Mouse (Mus musculus) testis, postnatal 10 days (tissue): Measurements from ENCODE around the gene Tagln2.

ENCODE experiments used
- DNase-seq: peaks from one replicate; pipeline ENCODE4 v3.0.0; 2021; ENCODE audit warnings: low spot score

The Tagln2 gene

DNA sequence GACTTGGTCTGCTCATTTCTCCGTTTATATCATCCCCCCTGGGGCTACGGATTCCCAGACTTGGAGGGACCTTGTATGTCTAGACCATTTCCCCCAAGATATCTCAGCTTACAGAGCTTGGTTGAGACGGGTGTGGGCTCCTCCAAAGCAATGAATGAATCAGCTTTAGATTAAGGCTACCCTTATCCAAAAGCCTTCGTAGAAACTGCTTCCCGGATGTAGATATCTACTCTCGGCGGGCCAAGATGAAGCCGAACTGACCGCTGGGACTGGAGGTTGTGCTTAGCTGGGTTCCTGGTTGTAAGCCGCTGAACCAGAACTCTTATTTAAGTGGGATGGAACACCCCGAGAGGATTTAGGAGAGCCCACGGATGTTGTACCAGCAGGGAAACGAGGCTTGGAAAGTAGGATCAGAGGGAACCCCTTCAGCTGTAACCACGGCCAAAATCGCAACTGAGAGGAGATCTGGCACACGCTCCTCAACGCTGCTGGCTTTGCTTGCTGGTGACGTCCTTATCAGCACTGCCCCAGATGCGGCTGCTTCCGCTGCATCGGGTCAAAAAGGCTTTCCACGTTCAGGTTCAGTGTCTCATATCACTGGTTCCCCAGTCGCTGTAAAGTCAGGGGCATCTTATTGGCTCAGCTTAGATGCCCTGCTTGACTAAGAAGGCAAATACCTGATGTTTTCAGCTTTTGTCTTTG, 26.7 kb downstream of the Tagln2 start:
- no peak for DNase-seq

DNA sequence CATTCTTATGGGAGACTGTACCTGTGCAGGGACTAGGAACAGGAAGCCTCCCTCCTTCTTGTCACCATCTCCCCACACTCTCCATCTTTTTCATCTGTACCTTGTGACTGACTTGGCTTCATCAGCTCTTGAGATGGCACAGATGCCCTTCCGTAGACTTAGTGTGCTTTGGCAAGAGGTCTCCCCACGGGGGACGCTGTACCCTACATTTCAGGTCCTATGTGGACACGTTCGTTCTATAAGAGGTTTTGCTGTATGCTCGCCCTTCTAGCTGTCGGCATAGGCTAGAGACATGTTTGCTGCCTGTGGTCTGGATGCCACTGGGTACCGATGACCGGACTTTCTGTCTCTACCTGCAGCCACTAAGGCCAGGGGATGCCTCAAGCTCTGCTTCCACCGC, 27.6 kb downstream of the Tagln2 start:
- no peak for DNase-seq

DNA sequence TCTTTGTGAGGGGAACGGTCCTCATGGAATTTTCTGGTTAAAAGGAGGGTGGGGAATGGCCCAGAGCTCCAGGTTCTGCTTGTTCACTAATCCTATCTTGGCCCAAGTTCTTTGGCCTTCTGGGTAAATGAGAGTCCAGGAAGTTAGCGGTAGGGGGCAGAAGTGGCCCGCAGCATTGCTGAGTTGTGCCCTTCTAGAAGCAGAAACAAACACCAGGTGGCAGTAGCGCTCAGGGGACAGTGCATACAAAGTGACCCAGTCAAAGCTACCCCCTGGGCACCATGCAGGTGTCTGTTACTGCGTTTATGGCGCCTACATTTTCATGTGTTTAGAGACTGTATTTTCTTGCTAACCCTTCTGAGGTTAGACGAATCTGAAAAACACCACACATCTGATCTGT, 28.9 kb downstream of the Tagln2 start:
- DNase-seq, result peak; percentile 94

DNA sequence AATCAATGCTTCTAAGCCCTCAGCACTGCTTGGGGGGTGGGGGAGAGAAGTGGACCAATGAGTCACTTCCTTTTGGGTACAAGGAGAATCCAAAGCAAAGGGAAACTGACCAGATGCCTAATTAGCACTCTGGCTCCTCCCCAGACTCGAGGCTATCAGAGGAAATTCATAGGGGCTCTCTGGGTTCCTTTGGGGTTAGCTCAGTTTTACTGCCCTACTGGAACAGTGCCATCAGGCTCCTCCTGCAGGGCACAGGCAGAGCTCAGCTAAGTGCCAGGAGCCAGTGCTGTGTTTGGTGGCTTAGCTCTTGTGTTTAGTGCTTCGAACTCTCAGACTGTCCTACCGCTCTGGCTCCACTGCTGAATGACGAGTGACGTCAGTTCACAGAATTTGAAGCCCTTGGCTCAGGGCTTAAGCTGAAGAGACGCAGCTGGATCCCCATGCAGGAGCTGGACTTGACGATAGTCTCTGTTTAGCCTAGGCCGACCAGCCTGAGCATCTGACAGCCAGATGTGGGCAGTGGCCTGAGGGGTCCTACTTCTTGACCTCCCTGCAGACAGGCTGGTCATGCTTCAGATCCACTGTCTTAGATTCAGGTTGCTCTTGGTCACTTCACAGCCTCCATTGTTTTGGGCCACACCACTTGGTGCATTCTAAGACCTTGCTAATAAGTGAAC, 30.8 kb downstream of the Tagln2 start:
- no peak for DNase-seq

DNA sequence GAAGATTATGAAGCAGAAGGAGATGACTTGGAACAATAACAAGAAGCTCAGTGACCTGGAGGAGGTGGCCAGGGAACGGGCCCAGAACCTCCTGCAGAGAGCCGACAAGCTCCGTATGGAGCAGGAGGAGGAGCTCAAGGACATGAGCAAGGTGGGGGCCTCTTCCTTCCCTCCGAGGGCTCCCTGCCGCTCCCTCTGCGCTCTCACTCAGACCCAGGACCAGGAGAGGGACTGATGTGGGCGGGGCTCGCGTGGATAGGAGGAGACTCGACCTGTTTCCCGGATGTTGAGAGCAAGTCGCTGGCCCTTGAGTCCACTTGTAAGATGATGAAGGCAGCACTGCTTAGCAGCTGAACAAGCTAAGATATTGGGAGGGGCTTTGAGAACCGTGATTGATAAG, 32.7 kb downstream of the Tagln2 start:
- peak; percentile 61 for DNase-seq

DNA sequence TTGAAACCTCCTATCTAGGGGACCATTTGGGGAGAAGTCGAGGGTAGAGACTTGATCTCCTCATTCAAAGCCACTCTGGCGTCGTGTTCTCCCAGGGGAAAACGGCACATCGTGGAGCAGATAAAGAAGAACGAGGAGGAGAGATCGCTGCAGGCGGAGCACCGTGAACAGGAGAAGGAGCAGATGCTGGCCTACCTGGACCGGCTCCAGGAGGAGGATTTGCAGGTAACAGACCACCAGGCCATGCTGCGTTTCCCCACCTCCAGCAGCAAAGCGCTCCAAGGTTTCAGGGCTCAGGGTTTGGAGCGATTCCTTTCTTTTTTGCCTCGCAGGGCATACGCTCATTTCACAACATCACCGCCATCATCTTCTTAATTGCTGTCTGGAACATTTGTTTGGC, 35.3 kb downstream of the Tagln2 start:
- DNase-seq, result no peak

DNA sequence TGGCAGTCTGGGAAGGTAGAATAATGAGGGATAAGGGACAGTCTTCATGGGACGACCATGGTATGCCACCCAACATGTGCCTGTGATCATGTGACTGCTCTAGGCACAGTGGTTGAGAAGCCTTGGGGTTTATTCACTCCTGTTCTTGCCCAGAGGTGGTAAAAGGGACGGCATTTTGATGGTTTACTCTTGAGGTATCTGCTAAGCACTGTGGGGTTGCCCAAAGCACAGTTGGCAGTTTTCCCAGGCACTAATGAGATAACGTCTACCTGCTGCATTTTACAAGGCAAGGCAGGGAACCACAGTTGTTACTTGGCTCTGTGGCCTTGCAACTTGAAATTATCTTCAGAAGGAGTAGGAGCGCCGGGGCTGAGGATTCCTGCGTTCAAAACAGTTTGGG, 40.0 kb downstream of the Tagln2 start:
- no peak for DNase-seq

DNA sequence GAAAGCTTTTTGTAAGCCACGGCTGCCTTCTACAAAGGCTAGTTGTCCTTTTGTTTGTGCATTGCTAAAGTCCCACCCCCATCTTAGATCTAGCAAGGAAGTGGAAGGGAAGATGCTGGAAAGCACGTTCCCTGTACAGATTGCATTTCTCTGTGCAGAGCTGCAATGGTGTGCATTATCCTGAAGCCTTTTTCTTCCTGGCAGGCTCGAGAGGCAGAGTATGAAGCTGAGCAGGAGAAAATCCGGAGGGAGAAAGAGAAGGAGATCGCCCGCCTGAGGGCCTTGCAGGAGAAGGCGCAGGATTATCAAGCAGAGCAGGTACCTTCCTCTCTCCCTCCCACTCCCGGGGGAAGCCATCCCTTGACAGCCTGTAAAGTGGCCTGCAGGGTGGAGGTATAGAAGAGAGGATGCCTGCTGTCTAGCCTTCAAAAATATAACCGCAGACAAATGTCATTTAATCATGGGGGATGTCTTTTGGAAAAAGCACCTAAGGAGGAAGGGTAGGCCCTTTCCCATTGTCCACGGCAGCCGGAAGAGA, 40.5 kb downstream of the Tagln2 start:
- no peak for DNase-seq

DNA sequence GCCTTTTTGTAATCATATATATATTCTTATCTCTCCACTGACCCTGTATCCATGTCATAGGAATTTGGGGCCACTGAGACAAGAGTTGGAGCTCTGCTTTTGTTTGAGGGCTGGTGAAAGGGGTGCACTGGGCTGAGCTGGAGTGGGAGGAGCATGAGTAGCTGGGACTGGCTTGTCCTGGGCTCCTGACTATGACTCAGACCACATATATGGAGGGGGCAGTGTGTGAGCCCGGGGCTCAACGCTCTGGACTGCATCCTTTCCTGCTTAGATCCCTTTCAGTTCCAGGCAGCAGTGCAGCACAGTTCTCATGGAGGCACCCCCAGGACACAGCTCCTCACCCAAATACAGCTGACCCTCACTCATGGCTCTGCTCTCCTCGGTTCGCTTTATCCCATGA, 46.2 kb downstream of the Tagln2 start:
- DNase-seq, result no peak

DNA sequence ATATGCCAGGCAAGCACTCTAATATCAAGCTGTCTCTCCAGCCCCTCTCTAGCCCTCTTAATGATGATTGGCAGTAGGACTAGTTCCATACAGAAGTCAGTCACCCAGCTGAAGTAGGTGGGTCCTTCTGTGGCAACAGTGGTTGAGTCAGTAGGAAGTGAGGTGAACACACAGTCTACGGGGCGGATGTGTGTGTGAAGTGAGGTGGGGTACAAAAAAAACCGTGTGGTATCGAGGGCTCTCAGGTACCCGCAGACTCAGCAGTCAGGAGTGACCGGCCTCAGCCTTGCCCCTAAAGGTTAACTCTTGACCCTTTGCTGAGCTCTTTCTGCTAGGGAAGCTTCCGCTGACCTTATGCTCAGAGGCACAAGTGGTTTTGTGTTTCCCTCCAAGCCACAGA, 48.7 kb downstream of the Tagln2 start:
- no peak for DNase-seq

DNA sequence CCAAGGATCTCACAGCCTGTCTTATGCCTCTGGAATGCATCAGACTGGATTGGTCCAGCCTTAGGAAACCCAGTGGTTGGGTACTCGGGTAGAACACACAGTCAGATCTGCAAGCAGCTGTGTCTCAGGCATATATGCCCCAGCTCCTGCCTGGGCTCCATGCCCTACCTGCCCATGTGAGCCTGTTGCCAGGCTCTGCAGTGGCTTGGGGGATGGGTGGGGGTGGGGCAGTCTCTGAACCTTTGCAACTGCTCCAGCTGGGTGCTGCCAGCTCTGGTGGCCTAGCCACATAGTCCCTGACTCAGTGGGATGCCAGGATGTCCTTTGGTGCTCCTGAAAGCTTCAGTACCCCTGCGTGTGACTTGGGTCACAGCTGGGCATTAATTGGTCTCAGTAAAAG, 49.5 kb downstream of the Tagln2 start:
- no peak for DNase-seq

DNA sequence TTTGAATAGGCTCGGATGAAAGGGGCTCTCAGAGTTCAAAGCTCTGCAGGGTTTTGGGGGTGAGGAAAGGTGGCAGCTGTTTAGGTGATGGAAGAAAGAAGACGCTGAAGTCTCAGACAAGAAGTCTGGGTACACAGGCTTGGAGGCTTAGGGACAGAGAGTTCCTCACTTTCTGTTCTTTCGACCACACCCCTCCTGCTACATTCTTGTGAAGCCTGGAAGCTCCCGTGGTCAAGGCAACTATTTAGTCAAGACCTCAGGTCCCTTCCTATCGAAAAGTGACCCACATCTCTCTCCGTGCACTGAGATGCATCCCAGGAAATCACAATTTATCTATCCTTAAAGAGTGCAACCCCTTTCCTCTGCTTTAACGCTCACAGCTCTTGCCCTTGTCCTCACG, 49.9 kb downstream of the Tagln2 start:
- DNase-seq, result no peak

DNA sequence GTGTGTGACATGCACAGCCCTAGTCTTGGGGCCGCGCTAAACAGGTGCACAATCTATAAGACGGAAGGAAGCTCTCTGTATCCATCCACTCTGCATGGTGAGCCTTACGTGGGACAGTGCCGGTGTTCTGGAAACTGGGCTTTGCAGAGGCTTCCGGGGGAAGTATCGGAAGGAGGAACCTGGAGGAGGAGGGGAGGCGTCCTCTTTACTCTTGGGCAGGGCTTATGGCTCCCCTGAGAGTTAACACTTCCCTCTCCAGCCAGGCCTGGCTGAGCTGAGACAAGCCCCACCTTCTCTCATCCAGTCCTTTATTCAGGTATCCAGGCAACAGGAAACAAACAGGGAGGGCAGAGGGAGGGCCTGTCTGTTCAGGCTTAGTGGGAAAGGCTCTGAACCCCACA, 50.7 kb downstream of the Tagln2 start:
- DNase-seq, result no peak

DNA sequence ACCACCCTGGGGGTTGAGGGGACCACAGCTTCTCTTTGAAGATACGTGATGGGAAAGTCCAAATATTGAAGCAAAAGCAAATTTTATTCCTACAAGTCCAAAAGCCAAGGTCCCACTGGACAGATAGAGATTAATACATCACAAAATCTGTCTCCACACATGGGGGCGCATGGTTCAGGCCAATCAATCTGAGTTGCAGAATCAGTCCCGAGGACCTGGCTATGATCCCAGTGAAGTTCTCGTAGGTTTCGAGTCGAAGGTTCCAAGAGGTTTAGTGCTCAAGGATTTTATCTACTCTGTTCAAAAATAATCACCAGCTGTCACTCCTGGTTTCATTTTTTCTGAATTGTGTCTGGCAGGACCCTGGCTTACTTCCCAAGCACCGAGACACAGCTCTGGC, 51.2 kb downstream of the Tagln2 start:
- no peak for DNase-seq

DNA sequence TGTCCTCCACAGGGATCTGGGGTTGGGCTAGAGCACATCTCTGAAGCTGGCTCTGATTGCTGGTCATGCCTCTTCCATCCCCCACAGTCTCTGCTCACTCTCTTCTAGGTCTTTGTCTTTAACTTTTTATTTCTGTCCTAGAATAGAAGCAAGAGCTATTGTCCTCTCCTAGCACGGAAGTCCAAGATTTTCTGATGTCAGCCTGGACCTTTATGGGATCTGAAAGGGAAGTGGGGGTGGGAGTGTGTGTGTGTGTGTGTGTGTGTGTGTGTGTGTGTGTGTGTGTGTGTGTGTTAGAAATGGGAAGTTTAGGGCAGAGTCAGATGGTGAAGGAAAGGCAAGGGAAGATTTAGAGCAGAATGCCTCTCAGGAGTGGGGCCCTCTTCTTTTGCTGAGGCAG, 52.8 kb downstream of the Tagln2 start:
- DNase-seq, result no peak

DNA sequence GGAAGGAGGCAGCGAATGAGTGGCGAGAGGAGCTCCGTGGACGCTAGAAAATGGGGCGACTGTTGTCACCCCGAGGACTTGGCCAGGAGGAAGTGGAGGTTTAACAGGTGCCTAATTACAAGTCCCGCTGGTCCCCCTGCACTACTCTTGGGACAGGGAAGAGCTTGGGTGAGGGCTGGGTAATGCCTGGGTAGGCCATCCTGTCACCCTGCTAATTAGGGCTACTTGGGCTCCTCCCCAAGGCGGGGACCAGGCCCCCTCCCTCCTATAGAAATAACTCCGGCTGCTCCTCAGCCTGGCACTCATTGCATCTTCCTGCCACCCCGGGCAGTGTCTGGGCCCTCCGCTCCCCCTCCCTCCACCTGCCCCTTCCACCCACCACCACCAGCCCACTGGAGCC, 55.8 kb downstream of the Tagln2 start, which contains the start of gene Vsig8:
Gene Vsig8 (plus strand): TSS at position 301 of the 400 bp plus-strand sequence.
- no peak for DNase-seq
